Mouse (Mus musculus) adrenal gland, adult 2 months (tissue): ENCODE measurements at regions not wholly inside any gene's neighbourhood (a gene's known extent, or its start where the extent isn't known, plus 50 kb on each side); places are given as distances from the start of the nearest gene placed in this dataset.
A peak's percentile ranks its signal among the peaks of the same experiment; 100 is the strongest.

Experiments used
- DNase-seq: peaks from one replicate; pipeline ENCODE4 v3.0.0; 2021

GRCm38 (mm10) chr3:35365431-35365830, 388.5 kb upstream of the Atp11b start:
- no peak for DNase-seq

- DNase-seq, result no peak
These were observed 381.6 kb upstream of the Atp11b start for GRCm38 (mm10) chr3:35372276-35372675.

GRCm38 (mm10) chr3:35387386-35387785, 366.5 kb upstream of the Atp11b start:
- no peak for DNase-seq

- no peak for DNase-seq
These were observed 361.2 kb upstream of the Atp11b start for GRCm38 (mm10) chr3:35392657-35393056.

GRCm38 (mm10) chr3:35400213-35400612, 353.7 kb upstream of the Atp11b start:
- DNase-seq, result no peak

GRCm38 (mm10) chr3:35402666-35403065, 351.2 kb upstream of the Atp11b start:
- DNase-seq, result no peak

GRCm38 (mm10) chr3:35403952-35404351, 350.0 kb upstream of the Atp11b start:
- no peak for DNase-seq

GRCm38 (mm10) chr3:35404492-35405390, 349.2 kb upstream of the Atp11b start:
- no peak for DNase-seq

GRCm38 (mm10) chr3:35405621-35406079, 348.3 kb upstream of the Atp11b start:
- DNase-seq, result no peak

GRCm38 (mm10) chr3:35437687-35438086, 316.2 kb upstream of the Atp11b start:
- DNase-seq, result no peak

GRCm38 (mm10) chr3:35462858-35463257, 291.0 kb upstream of the Atp11b start:
- no peak for DNase-seq

GRCm38 (mm10) chr3:35464212-35464911, 289.5 kb upstream of the Atp11b start:
- no peak for DNase-seq

- DNase-seq, result no peak
These were observed 287.9 kb upstream of the Atp11b start for GRCm38 (mm10) chr3:35465956-35466355.

GRCm38 (mm10) chr3:35473351-35473750, 280.6 kb upstream of the Atp11b start:
- DNase-seq, result no peak

GRCm38 (mm10) chr3:35474361-35474760, 279.5 kb upstream of the Atp11b start:
- DNase-seq, result no peak

- no peak for DNase-seq
These were observed 278.6 kb upstream of the Atp11b start for GRCm38 (mm10) chr3:35475326-35475725.

- DNase-seq, result no peak
These were observed 272.9 kb upstream of the Atp11b start for GRCm38 (mm10) chr3:35480714-35481695.

- DNase-seq, result no peak
These were observed 272.1 kb upstream of the Atp11b start for GRCm38 (mm10) chr3:35481841-35482240.

GRCm38 (mm10) chr3:35482296-35482695, 271.6 kb upstream of the Atp11b start:
- peak; percentile 23 for DNase-seq

GRCm38 (mm10) chr3:35482759-35483158, 271.1 kb upstream of the Atp11b start:
- DNase-seq, result no peak

GRCm38 (mm10) chr3:35496027-35496824, 257.7 kb upstream of the Atp11b start:
- DNase-seq, result no peak
